Mouse (Mus musculus) lung, postnatal 10 days (tissue): ENCODE data around the gene Dmp1.

Source experiments
- DNase-seq: peaks from one replicate; pipeline ENCODE4 v3.0.0; 2021

The Dmp1 gene

DNA sequence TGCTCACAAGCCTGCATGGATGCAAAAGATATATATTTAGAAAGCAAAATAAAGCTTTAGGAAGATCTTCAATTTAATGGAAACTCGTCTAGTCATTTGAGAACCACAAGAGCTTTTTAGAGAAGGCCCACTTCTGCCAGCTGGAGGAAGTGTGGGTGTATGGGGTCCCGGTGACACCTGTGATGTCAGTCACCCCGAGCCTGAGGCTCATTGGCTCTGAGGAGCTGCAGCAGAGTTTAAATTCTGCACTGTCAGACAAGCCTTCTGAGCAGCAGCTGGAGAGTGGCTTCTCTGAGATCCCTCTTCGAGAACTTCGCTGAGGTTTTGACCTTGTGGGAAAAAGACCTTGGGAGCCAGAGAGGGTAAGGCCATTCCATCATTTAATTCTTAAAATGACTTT, at the start of gene Dmp1:
TSS of gene Dmp1 (plus strand) at position 263 of the 400 bp plus-strand sequence.
- DNase-seq: no peak

DNA sequence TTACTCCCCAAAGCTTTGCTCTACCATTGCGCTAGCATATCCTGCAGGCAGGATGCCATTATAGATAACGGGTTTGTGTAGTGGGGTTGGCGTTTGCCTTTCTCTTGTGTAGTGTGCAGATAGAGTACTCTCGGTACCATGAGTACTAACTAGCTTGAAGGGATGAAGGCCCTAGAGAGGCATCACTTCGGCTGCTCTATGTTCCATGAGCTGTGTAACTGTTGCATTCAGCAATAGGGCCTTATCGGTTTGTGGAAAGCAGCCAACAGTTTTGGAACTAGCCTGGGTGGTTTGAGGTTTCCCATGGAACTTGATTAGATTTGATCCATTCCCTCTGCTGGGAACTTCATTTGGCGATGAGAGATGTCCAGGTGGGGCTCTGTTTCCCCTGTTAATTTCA, 44.7 kb upstream of the Dmp1 start:
- DNase-seq: no peak

- peak; percentile 19 for DNase-seq
These were observed 43.9 kb upstream of the Dmp1 start for GRCm38 (mm10) chr5:104158332-104159052.

DNA sequence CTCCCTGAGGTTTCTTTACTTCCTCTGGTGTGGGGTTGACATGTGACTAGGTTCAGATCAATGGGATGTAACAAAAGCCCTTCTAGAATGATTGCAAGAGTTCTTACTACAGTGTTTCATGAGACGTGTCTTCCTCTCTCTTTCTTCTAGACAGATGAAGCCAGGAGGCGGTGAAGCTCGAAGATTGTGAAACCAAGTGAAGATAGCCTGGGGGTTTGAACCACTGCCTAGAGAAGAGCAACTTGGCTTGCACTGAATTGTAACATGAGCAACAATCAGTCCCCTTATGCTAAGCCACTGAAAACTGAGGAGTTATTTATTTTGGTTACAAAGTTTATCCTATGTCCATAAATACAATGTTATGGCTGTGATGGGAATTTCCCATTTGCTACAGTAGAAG, 41.8 kb upstream of the Dmp1 start:
- DNase-seq: no peak

DNA sequence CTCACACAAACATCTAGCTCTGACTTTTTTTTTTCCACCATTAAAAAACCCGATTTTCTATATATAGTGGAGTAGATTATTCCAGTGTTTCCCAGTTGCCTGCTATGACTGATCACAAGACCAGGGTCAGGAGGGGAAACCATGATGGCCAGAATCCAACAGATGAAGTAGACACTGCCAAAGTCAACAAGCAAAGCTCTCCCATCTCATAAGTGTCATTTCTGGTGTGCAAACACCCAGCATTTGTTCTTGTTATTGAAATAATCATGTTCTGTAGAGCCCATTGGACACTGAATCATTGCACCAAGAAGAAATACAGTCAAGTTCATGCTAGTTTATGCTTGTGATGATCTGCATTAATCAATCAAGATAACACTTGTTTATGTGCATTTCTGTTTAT, 41.0 kb upstream of the Dmp1 start:
- peak; percentile 74 for DNase-seq

GRCm38 (mm10) chr5:104163536-104163935, 38.9 kb upstream of the Dmp1 start:
- DNase-seq: no peak

DNA sequence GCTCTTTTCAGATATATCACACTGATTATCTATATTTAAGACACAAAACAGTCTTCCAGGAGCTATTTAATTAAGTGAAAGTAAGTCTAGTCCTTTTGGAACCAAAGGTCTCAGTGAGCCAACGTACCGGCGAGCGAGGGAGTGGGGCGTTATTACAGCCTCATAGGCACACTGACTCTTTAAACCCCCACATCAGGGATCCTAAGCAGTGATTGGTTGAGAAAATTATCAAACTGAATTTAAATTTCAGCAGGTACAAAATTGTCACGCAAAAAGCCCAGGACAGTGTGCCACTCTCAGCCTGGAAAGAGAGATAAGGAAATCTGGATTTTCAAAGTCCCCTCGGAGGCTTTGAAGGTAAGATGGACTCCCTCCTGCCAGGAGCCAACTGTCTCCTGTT, 32.0 kb upstream of the Dmp1 start, which contains the start of gene Dspp:
TSS of gene Dspp (plus strand) at position 301 of the 400 bp plus-strand sequence.
- no peak for DNase-seq

DNA sequence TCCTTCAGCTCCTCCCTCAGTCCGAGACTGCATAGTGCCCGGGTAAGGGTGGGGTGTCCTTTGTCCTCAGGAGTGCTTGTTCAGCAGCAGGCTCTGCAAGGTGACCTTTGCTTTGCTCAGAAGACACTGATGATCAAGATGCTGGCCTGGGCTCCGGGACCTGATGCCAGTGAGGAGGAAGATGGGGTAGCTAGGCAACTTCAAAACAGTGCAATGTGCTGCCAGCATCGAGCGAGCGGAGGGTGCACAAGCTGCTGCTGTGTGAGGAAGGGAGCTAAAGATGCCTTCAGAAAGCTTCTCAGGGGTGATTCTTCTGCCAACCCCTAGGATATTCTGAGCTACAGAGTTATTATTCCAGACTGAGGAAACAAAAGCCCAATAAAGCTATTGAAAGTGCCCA, 29.3 kb upstream of the Dmp1 start:
- DNase-seq: no peak

DNA sequence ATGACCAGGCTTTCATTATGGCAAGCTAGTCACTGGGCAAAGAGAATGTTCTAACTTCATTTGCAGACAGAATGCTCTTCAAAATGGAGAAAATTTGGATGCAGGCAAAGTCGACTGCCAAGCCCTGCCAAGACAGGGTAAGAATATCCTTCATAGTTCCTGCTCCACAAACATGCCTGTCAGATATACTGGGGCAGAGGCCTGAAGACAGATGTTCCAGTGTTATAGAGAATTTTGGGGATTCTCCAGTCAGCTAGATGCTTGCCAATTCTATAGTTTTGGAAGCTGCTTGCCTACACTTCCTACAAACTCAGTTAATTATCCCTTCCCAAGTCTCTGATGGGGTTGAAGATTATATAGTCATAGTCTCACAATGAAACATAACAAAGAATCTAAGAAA, 18.7 kb upstream of the Dmp1 start:
- DNase-seq: no peak

GRCm38 (mm10) chr5:104187281-104187680, 15.1 kb upstream of the Dmp1 start:
- DNase-seq: no peak

DNA sequence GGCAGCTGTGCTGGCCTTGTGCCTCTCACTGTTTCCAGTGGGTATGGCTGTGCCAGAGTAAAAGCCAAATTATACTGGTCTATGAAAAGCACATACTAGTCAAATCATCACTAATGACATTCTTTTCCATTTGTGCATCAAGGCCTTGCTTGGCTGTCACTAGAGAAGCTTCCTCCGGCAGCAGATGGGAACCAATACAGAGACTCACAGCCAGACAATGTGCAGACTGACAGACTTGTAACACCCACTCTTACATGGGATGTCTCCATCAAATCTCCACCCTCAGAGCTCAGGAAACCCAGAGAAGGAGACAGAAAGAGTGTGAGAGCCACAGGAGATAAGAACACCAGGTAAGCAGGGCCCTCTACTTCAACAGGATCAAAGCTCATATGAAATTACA, 7.3 kb upstream of the Dmp1 start:
- DNase-seq: no peak

DNA sequence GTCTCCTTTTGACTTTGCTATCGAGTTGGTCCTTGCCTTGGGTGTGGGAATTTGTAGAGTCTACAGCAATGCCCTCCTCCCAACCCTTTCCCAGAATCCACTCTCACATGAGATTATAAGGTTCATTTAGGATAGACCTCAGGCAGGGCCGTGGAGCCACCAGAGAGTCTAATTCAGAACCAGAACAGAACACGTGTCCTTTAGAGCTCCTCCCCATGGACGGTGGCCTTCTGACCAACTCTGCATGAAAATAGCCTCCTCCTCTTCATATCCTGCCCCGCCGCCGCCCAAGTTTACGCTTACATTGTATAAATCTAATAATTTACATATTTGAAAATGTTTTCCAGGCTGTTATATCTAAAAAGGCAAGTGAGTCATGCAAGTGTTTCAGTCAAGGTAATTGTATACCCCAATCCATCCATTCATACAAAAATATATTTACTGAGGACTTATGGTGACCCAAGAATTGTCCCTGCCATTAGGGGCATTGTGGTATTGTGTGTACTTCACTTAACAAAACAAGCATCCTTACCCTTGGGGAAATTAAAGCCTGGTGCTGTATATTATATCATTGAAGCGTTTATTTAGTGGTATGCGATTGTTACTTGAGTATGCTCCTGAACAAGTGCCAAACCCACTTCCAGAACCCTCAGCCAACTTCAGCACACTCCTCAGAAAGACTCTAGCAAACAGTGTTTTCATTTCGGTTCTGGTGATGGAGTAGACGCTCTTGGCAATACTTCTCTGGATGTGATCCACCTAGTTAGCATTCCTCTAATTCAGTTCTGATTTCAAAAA, 1.1 kb upstream of the Dmp1 start:
- DNase-seq: peak; percentile 17

DNA sequence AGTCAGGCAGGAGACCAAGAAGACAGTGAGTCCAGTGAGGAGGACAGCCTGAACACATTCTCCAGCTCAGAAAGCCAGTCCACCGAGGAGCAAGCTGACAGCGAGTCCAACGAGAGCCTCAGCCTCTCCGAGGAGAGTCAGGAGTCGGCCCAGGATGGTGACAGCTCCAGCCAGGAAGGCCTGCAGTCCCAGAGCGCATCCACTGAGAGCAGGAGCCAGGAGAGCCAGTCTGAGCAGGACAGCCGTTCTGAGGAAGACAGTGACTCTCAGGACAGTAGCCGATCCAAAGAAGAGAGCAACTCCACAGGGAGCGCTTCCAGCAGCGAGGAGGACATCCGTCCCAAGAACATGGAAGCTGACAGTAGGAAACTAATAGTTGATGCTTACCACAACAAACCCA, 10.1 kb downstream of the Dmp1 start:
- DNase-seq: no peak

- peak; percentile 56 for DNase-seq
These were observed 16.5 kb downstream of the Dmp1 start for GRCm38 (mm10) chr5:104218926-104219325.

GRCm38 (mm10) chr5:104224299-104224698, 21.9 kb downstream of the Dmp1 start:
- DNase-seq: no peak

GRCm38 (mm10) chr5:104224750-104225149, 22.3 kb downstream of the Dmp1 start:
- no peak for DNase-seq

DNA sequence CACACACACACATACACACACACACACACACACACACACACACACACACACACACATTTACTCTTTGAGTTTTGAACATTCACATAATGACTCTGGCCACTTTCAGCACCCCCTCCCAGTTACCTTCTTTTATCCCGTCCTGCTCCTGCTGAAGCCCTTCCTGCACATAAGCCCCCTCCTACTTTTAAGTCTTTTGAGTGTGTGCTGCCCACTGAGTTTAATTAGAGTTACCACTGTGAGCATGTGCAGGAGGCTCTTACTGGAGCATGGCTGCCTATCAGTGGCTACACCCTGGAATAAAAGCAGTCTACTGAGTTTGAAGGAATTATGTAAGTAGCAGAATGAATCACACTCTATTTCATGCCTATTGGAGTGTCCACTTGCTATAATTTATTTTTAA, 26.1 kb downstream of the Dmp1 start:
- no peak for DNase-seq

- DNase-seq: no peak
These were observed 34.3 kb downstream of the Dmp1 start for GRCm38 (mm10) chr5:104236741-104237140.

DNA sequence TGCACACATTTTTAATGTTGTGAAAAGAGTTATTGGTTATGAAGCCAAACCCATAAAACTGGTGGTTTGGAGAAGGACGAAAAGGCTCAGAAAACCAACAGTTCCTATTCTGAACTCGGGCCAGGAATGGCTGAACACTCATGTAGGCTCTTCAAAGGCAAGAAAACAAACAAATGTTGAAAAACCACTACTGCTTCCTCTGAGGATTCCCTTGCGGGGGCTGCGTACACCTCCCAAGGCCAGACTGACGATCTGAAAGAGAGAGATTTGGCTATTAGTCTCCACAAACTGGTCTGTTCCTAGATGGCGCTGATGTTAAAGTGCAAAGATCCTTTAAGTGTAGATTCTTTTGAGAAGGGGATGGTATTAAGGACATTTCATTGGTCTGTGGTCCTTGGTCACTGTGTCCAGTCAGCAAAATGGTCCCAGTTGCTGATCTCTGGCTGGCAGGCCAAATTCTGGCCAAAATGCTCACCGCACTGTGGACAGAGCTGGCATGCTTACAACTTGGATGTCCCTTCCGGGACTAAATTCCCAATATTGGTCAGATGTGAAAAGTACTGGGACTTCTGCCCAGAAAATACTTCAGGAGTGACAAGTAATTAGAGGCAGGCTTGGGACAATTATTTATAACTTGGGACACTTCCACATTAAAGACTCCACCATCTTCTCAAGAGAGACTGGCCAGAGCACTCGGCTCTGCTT, 37.4 kb downstream of the Dmp1 start:
- DNase-seq: peak; percentile 71

DNA sequence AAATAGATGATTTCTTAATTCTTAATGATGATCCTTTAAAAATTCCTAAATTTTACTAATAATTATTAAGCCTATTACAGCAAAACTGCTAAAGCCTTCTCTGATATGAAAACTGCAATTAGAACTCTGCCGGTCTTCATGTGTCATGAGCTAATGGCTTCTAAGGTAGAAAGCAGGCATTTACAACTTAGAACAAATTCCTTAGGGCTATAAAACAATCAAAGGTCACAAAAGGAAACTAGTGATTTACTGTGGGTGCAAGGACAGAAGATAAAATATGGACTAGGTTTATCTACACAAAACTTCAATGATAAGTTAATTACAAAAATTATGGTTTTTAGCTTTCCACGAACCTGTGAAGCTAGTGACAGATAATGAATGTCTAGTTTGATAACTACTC, 41.8 kb downstream of the Dmp1 start:
- DNase-seq: no peak

DNA sequence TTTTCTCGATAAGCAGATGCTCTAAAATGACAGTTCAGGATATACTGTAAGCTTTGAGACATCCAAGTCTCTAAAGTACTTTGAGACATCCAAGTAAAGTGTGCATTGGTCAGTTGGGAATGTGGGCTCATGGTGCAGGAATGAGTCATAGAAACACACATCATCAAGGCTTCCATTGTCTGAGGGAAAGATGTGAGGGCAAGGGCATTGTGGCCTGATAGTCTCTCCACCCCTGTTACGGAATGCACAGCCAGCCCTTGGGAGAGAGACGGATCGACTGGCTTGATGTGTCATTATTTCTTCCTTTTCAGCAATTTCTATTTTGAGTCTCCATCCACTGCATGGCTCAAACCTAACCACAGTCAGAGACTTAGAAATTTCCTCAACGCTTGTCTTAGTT, 49.4 kb downstream of the Dmp1 start:
- no peak for DNase-seq

DNA sequence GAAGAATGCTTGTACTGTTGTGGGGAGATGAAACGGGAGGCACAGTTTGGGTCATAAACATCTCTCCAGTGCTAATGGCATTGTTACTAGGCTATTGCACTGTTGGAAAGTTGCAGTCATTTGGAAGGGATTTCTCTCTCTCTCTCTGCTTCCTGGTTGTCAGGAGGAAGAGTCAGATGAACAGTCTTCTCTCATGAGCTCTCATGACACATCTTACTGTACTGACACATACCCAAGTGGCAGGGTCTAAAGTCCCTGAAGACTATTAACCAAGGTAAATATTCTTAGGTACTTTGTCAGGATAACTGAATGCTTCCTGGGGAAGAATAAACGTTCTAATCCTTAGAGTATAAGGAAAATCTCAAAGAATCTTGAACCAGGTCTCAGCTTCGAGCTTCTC, 54.2 kb downstream of the Dmp1 start:
- DNase-seq: no peak

- DNase-seq: peak; percentile 17
These were observed 59.6 kb downstream of the Dmp1 start for GRCm38 (mm10) chr5:104261908-104262461.
